Mouse (Mus musculus) heart, postnatal 25 days (tissue): ENCODE results near the gene Bach2. TPM values are rescaled to one million over a fixed set of nuclear protein-coding genes. Genes with fewer than 3 reads are reported as not detected.
A peak's percentile ranks its signal among the peaks of the same experiment; 100 is the strongest.

Experiments
- DNase-seq: peaks from one replicate; pipeline ENCODE4 v3.0.0; 2022; ENCODE audit warnings: low spot score
- intact Hi-C: fragments of 180-260 bp; cut with DNase I; formaldehyde crosslinking; loops from one replicate; pipeline ENCODE4 v1.15.1; 2025
- total RNA-seq, 2 experiments: library from RNA; stranded (reverse); gene quantifications; 2 replicates each; pipeline ENCODE4 v1.2.3; 2021

The Bach2 gene
- total RNA-seq, 2 experiments from 2014 or later: 6.9 to 7.9 TPM

DNA sequence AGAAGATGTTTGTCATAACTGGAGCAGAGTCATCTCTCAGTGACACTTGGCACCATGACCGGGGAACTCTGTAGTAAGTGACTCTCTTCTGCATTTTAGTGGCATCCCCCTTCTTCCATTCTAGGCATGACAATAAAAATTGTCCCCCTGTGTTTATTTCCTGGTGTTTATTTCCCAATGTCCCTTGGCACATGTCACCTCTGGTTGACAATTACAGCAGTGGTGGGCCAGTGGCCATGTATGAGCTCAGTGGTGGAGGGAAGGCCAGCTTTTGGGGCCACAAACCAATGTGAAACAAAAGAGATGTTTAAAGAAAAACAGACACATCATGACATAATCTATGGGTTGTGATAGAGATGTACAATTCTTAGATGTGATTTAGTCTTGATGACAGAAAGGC, 80.0 kb downstream of the Bach2 start:
- DNase-seq: no peak
- intact Hi-C loops: no loop called here

DNA sequence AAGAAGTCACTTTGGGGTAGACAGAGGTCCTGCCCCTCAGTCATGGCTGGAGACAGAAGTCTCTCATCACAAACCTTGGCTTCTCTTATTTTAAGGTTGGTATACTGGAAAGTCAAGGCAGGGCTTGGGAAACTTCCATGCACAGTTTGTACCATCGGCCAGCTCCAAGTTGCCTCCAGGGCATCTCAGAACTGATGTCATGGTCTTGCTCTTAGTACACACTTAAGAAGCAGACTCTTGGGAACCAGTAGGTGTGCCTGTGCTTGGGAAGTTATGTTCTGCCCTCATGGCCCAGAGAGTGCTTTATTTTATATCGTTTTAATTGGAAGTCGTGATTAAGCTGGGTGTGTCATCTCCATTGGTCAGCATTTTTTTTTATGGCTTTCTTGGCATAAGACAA, 80.7 kb downstream of the Bach2 start:
- no peak for DNase-seq
- intact Hi-C loops: no loop called here

DNA sequence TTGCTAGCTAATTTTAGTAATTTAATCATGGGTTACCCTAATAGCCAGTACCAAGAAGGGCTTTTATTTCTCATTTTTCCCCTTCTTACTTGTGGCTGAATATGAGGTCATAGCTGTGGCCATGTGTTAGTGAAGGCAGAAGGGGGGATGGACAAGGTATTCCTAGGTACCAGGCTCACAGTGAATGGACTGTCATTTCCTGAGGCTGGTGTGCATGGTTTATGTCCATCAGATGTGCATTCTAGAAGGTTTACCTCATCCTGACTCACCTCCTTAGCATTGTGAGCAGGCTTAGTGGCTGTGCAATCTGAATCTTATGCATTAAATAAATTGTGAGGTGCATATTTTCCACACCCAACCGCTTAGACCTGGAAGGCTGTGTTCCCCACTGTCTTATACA, 81.4 kb downstream of the Bach2 start:
- no peak for DNase-seq
- intact Hi-C loops: no loop called here

DNA sequence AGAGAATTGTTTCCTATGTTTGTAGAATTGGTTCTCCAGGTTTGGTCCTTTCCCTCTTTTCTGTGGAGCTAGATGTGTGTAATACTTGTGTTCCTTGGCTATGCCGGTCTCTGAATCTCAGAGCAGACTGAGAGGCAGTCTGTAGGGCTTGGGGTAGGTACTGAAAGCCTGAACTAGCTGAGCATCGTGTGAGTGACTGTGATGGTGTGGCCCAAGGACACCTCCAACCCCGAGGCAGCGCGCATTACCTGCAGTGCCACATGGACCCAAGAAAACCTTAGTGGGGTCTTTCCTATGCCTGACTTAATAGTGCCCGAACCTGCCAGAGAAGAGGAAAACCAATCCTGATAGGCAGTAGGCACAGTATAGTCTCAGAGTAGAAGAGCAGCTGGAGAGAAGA, 85.5 kb downstream of the Bach2 start:
- DNase-seq: no peak
- intact Hi-C loops: no loop called here

DNA sequence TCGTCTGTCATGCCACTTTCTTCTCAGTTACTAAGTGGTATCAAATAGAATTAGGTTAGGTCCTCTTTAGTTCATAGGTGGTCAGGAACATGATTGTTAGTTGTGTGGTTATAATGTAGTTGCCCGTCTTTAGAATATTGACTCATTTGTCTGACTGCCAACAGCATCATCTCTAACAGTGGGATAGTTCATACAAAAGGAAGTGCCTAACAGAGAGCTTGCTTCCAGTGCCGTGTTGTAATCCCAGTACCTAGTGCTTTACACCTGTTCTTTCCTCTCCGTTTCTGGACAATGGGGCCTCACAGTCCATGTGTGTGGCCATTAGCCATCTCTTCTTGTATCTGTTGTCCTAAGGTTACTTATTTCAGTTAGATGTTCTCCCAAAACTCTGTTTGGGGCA, 86.4 kb downstream of the Bach2 start:
- DNase-seq: no peak
- intact Hi-C loops: no loop called here

DNA sequence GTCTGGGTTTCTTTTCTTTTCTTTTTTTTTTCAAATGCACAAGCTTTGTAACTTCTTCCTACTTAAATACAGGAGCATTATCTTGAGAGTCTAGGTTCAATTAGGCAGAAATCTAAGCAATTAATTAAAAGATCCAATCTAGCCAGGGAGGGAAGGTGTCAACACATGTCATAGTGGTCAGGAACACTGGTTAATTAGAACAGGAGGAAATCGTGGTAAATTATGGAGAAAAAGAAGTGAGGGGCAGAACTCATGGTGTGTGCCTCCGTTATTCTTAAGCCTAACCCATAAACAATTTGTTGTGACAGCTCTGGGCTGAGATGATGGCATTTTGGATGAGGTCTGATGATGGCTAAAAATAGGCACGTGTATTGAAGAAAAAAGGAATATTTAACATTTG, 87.0 kb downstream of the Bach2 start:
- intact Hi-C loops: no loop called here
- no peak for DNase-seq

DNA sequence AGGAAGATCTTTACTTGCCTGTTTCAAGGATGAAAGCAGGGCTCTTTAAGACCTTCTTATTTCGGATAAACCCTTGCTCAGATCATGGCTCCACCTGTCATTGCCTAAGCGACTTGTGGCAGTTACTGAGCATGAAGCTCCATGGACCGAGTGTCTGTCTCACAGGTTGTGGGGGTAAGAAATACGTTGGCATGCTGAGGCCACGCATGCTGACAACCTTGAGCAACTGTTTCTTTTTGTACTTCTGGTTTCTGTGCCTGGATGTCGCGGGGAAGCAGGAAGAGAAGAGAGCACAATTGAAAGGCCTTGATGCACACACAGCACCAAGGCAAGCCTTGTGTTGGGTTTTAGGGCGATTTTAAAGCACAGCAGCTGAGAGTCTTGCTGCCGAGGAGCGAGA, 87.7 kb downstream of the Bach2 start:
- intact Hi-C loops: no loop called here
- DNase-seq: no peak

DNA sequence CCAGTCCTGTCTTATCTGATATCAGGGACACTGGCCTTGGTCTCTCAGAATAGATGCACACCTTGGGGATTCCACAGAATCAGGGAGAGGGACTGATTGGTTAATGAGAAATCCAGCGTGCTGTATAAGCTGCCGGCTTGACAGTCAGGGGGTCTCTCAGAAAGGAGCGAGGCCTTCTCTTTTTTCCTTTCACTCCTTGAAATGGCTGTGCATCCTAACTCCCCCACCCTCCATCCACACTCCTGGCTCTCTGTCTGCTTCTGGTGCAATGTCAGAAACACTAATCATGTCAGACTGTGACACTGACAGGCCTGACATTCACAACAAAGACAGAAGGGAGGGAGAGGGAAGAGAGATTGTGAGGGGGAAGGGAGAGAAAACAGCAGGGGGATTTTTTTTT, 88.3 kb downstream of the Bach2 start:
- intact Hi-C loops: no loop called here
- no peak for DNase-seq

DNA sequence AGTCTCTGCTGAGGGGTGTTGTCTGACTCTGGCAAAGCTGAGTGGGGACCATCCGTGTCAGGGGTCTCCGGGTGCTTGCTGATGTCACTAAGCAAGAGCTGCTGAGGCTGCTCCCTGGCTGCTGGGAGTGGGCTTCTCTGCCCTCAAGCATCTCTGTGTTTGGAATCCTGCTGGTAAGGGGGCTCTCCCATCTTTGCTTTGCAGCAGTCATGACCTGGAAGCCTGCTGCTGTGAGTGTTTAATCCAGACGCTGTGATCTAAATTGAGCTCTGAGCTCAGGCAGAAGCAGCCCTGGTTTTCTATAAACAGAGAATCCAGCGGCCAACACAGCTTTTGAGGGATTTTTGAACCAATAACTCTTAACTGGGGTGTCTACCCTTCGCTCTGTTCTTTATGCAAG, 89.0 kb downstream of the Bach2 start:
- intact Hi-C loops: loop anchor here (2.0 kb wide), 1 partner anchor 21 kb away; no protein-coding TSS in a partner anchor
- no peak for DNase-seq

DNA sequence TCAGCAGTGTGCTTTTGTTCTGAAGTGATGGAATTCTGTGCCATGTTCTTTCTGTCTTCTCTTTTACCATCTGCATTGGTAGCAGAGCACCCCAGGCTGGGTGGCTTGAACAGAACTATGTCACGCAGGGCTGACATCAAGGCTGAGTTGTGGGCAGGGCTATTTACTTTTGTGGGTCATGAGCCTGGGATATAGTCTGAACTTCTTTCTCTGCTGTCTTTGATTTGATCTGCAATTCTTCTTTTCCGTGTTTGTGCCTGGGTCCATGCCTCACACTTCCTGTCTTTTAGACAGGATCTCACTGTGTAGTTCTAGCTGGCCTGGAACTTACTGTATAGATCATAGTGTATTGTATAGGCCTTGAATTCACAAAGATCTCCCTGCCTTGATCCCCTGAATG, 90.0 kb downstream of the Bach2 start:
- intact Hi-C loops: loop anchor here (2.0 kb wide), 1 partner anchor 22 kb away; no protein-coding TSS in a partner anchor
- DNase-seq: no peak

DNA sequence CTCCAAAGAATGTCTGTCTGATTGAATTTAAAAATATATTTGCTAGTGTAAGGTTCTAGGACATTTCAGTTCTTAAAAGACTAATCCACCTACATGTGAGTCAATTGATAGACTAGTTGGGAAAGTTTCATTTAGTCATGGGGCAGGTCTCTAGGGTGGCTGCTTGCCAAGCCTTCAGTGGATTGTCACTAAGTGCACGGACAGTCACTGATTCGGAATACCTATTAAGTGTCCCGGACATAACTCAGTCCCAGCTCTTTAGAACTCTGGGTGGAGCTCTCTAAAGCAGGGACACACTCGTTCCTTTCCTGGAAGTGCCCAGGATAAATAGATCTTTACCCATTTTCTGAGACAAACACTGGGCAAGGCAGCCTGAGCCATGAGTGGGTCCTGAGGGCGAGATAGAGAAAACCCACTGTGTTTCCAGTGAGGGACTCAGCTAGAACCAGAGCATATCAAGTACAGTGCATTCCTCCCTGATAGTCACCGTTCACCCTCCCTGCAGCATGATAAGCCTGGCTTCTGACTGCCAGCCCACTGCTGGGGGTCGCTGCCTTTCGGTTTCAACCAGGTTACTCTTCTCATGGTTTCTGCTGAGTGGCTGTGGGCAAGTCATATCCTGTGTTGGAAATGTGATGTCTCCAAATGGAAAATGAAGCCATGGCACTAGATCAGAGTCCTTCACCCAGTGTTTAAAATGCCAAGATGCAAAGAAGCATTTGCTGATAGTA, 92.1 kb downstream of the Bach2 start:
- no peak for DNase-seq
- intact Hi-C loops: no loop called here

DNA sequence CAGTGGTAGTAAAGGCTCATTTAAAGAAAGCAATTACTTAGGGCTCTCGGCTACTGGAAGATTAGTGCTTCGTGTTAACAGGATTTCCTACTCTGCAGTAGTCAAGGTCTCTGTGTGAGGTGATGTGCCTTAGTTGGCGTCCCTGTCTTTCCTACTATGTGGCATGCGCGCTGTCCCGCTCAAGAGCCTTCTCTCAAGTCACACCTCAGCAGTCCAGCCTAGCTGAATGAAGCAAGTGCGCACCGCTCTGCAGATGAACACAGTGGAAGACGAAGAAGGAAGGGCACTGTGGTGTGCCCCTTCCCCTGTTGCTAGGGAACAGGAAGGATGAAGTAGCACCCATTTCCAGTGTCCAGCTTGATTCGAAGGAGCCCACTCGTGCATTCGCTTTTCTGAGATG, 93.4 kb downstream of the Bach2 start:
- DNase-seq: no peak
- intact Hi-C loops: no loop called here

DNA sequence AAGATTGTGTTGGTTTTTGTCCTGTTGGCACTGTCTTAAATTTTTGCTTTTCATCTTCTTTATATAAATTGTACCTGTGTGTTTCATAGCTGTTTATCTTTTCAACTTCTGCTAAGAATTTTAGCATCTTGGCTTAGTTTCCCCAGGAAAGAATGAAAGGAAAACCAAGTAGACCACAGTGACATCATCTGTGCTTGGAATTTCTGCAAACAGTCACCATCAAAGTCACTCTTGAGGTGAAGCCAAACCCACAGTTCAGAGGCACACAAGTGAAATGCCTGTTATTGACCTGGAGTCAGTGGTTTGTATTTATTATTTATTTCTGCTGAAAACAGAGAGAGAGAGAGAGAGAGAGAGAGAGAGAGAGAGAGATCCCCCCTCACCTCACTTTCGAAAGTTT, 95.5 kb downstream of the Bach2 start:
- intact Hi-C loops: no loop called here
- no peak for DNase-seq

DNA sequence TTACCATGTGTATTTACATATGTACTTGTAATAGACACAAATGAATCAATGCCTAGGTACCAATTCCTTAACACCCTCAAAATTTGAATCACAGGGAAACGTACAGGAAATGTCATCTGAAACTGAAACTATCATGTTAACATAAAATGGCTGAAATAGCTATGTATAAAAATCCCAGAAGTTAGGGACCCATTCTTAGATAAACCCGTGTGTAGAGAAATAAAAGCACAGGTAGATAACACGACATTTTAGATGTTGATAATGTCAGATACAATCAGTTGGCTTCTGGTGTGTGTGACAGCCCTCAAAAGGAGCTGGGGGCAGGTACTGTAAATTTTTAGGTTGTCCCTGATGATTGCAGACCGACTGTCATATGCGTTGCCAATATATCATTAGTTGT, 96.2 kb downstream of the Bach2 start:
- intact Hi-C loops: loop anchor here (5.0 kb wide), 1 partner anchor 173 kb away; no protein-coding TSS in a partner anchor
- DNase-seq: no peak

DNA sequence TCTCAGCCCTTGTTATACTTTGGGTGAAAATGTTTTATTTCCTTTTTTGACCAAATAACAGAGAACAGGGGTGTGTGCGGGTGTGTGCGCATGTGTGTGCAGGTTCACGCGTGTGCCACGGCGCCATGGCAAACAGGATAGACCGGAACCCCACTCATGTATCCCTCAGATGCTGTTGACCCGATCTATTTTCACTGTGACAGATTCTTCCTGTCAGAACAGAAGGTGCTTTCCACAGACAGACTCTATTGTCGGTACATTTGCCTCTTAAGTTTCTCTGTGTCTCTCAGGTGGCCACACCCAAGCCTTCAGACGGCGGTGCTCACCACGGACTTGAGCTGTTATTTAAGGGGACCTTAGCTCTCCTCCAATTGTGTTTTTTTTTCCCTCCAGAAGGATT, 97.1 kb downstream of the Bach2 start:
- intact Hi-C loops: loop anchor here (2.0 to 5.0 kb wide), 5 partner anchors 45 to 203 kb away; no protein-coding TSS in a partner anchor

DNA sequence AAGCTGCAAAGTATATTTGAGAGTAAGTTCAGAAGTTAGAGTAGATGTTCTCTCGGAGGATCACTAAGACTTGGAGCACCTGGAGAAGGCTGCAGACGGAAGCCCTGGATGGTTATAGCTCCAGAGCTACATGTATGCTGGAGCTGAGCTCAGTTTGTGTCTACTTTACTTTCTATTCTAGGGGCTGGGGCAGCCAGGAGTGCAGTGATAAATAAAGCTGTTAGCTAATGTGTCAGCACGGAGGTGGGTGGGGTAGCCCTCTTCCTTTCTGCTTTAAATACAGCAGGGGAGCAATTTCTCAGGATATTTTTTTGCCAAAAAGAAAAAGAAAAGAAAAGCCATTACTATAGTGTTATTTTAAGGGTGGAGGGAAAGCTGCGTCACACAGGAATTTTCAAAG, 98.0 kb downstream of the Bach2 start:
- DNase-seq: no peak
- intact Hi-C loops: loop anchor here (2.0 to 5.0 kb wide), 5 partner anchors 46 to 202 kb away; no protein-coding TSS in a partner anchor

More for the DNA sequence above, 97.1 kb downstream of the Bach2 start:
- DNase-seq: no peak

DNA sequence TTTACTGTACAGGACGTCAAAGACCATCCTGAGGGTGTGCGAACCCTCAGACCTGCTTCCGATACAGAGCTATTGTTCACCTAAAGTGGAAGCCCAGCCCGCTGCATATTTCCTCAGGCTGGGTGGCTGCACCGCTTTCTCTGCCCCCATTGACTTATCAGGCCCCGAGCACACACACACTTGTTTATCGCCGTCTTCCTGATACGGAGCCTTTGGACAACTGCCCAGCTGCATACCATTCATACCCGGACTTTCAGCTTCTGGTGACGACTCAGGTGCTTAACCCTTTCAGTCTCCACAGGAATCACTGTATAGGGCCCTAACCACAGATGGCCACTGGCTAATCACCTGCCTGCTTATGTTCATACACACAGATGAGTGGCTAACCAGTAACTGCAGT, 99.0 kb downstream of the Bach2 start:
- DNase-seq: peak; percentile 68
- intact Hi-C loops: loop anchor here (2.0 to 5.0 kb wide), 5 partner anchors 47 to 201 kb away; no protein-coding TSS in a partner anchor

DNA sequence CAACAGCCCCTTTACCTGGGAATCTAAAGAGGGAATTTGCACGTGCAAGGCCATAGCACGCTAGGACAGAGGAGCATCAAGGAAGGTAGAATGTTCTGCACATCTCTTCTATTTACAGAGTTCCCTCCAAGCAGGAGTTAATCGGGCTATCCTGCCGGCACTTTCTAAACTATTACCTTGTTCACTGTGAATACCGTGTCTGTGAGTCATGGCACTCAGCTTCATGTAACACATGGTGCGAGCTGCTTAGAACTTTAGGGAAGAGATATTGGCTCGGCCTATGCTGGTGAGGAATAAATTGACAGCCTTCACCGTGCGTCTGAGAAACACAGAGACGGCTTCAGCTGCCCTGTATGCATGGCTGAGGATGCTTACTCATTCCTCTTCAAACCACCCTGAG, 99.8 kb downstream of the Bach2 start:
- intact Hi-C loops: loop anchor here (5.0 kb wide), 1 partner anchor 169 kb away; no protein-coding TSS in a partner anchor
- no peak for DNase-seq

DNA sequence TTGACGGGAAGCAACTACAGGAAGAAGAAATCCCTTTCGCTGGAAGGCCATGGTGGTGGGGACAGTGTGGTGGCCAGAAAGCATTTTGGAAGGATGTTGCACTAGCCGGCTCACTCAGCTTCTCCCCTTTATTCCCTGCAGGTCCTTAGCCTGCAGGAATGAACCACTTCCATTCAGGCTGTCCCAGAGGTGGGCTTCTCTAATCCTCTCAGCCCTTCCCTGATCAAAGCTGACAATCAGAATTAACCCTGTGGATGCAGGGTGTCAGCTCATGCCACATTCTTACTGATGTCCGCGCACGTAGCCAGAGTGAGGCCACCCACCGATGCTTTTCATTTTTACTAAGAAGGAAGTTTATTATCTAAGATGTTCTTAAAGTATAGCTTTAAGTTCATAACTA, 102.2 kb downstream of the Bach2 start:
- intact Hi-C loops: no loop called here
- no peak for DNase-seq

DNA sequence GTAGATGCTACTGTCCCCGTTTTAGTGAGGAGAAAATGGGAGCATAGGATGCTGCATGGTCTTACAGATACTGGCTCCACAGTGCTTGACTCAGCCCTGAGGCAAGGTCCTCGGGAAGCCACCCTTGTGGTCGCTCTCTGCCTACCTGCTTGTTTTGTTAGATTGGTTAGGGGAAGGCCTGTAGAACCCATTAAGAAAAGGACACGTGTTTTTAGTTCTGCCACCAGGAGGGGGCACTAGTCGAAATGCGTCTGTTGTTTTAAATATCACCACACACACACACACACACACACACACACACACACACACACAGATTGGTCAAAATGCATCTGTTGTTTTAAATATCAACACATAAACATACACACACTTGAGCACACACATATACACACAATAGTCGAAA, 103.7 kb downstream of the Bach2 start:
- no peak for DNase-seq
- intact Hi-C loops: no loop called here

DNA sequence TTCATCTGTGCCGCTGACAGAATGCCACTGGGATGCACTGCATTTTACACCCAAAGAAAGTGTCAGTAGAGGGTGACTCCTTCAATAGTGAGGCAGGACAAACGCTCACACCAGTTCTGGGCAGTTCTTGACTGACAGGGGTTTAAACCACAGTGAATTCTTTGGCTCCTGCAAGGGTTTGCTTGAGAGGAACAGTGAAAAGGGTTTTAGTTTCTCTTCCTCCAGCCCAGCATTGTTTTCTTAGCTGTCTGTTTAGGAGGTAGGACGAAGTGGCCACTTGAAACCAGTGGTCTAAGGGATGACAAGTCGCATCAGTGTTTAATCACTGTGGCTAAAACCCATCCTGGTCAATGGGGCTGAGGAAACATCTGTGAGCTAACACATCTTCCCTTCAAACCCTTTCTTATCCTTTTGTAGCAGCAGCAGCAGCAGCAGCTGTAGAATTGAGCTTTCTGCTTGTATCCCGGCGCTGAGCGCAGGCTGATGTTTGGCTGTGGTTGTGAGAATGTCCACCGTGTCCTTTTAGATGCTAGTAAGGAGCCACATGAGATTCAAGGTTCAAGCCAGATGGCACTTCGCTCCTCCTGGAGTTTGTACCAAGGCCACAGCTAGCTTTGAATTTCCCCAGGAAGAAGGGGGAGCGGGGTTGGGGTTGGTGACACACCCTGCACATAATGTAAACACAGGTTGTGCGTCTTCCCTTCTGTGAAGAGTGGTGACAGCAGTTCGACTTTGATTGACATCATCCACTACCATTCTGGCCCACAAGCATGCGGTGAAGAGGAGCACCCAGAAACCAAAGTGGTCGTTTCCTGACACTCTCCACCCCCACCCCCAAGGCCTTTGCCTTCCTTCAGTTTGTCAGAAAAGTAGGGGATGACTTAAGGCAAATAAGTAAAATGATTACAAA, 104.9 kb downstream of the Bach2 start:
- no peak for DNase-seq
- intact Hi-C loops: no loop called here
